16 mouse cellular contexts compared by ENCODE assay signal in genomic region chr6:16333638-16334037, GRCm38 (mm10).
DNase-seq lines count a peak whose midpoint lies in the region; ATAC-seq and TF ChIP-seq lines count a peak whose summit lies in the region.
"Had no signal": no experiment of that assay in that cellular context is flagged by ENCODE, and none has a peak within 500 bp of the region (broad histone marks: within the 10 kb centered on the region; RNA-seq: fewer than 3 reads in every experiment).

No protein-coding gene starts in this region.

- no peak overlapping the region for H3K9ac ChIP-seq in hindbrain, embryonic 12.5 days
- H3K9ac ChIP-seq in hindbrain, embryonic 11.5 days (ENCODE audit: low read depth, low read length), result no peak overlapping the region
- no peak overlapping the region for H3K9ac ChIP-seq in embryonic facial prominence, embryonic 11.5 days (replicated peaks; ENCODE audit: low read length)
- H3K9ac ChIP-seq in limb, embryonic 12.5 days (replicated peaks), result no peak overlapping the region
- H3K9ac ChIP-seq: kidney, embryonic 15.5 days; liver, postnatal 0 days had no signal

- WGBS in hindbrain, embryonic 12.5 days, result 40% methylated on average over 8 of the region's 8 CpGs
- 43% methylated on average over 8 of the region's 8 CpGs for WGBS in hindbrain, embryonic 11.5 days
- WGBS in embryonic facial prominence, embryonic 11.5 days, result 23% methylated on average over 8 of the region's 8 CpGs
- 8% methylated on average over 8 of the region's 8 CpGs for WGBS in limb, embryonic 12.5 days

- H3K4me3 ChIP-seq in hindbrain, embryonic 12.5 days, result no peak overlapping the region
- no peak overlapping the region for H3K4me3 ChIP-seq in hindbrain, embryonic 11.5 days (ENCODE audit: low read depth, low read length)
- H3K4me3 ChIP-seq in embryonic facial prominence, embryonic 11.5 days (ENCODE audit: low read depth, low read length), result no peak overlapping the region
- H3K4me3 ChIP-seq in limb, embryonic 12.5 days (replicated peaks), result no peak overlapping the region
- H3K4me3 ChIP-seq: kidney, embryonic 15.5 days; layer of hippocampus, adult 2 months had no signal

- H3K36me3 ChIP-seq in hindbrain, embryonic 12.5 days, result no peaks in the 10 kb centered on the region
- H3K36me3 ChIP-seq in hindbrain, embryonic 11.5 days (ENCODE audit: control insufficient read depth, insufficient read depth, low read length), result no peaks in the 10 kb centered on the region
- no peaks in the 10 kb centered on the region for H3K36me3 ChIP-seq in embryonic facial prominence, embryonic 11.5 days (replicated peaks; ENCODE audit: control insufficient read depth, insufficient read depth, low read depth, low read length)
- no peaks in the 10 kb centered on the region for H3K36me3 ChIP-seq in limb, embryonic 12.5 days
- H3K36me3 ChIP-seq: kidney, embryonic 15.5 days had no signal

- no peak for TF ChIP-seq POLR2A in brain, embryonic 14.5 days (IDR thresholded peaks at IDR 0.05; ENCODE audit: borderline replicate concordance, extremely low read depth, insufficient read depth, insufficient read length, poor library complexity, severe bottlenecking)

- TF ChIP-seq CTCF in brain, embryonic 14.5 days (IDR thresholded peaks at IDR 0.05; ENCODE audit: borderline replicate concordance, extremely low read depth, insufficient read depth, insufficient read length), result no peak

- H3K27ac ChIP-seq in hindbrain, embryonic 12.5 days, result no peak overlapping the region
- no peak overlapping the region for H3K27ac ChIP-seq in hindbrain, embryonic 11.5 days (ENCODE audit: low read depth, low read length)
- H3K27ac ChIP-seq in embryonic facial prominence, embryonic 11.5 days (replicated peaks; ENCODE audit: low read depth, low read length), result no peak overlapping the region
- H3K27ac ChIP-seq in limb, embryonic 12.5 days, result no peak overlapping the region
- H3K27ac ChIP-seq: kidney, embryonic 15.5 days; layer of hippocampus, adult 2 months had no signal

- no peak for DNase-seq in hindbrain, embryonic 11.5 days (ENCODE audit: low spot score)
- DNase-seq in brain, embryonic 14.5 days (ENCODE audit: low read depth), result peak; percentile 46
- DNase-seq in embryonic facial prominence, embryonic 11.5 days (ENCODE audit: low spot score), result peak; percentile 77
- no peak for DNase-seq in thymus, postnatal 36 days
- DNase-seq in gastrocnemius, adult 18-20 months (ENCODE audit: low spot score), result no peak
- DNase-seq in cerebellum, adult 9-11 months, result no peak
- DNase-seq: adrenal gland, postnatal 10 days; cerebellum, adult 2 months; left cerebral cortex, postnatal 4 days; liver, postnatal 0 days; lung, postnatal 14 days; thymus, adult 18-20 months had no signal

- H3K27me3 ChIP-seq in hindbrain, embryonic 12.5 days, result no peaks in the 10 kb centered on the region
- H3K27me3 ChIP-seq in hindbrain, embryonic 11.5 days (ENCODE audit: control insufficient read depth, insufficient read depth, low read length), result no peaks in the 10 kb centered on the region
- no peaks in the 10 kb centered on the region for H3K27me3 ChIP-seq in embryonic facial prominence, embryonic 11.5 days (ENCODE audit: control insufficient read depth, insufficient read depth, low read length)
- H3K27me3 ChIP-seq in limb, embryonic 12.5 days, result no peaks in the 10 kb centered on the region
- H3K27me3 ChIP-seq: kidney, embryonic 15.5 days had no signal

- H3K9me3 ChIP-seq in hindbrain, embryonic 12.5 days (replicated peaks), result no peaks in the 10 kb centered on the region
- H3K9me3 ChIP-seq in hindbrain, embryonic 11.5 days (ENCODE audit: control insufficient read depth, low read length), result no peaks in the 10 kb centered on the region
- H3K9me3 ChIP-seq in embryonic facial prominence, embryonic 11.5 days (replicated peaks; ENCODE audit: control insufficient read depth, low read length), result no peaks in the 10 kb centered on the region
- no peaks in the 10 kb centered on the region for H3K9me3 ChIP-seq in limb, embryonic 12.5 days
- H3K9me3 ChIP-seq: kidney, embryonic 15.5 days had no signal

- no peaks in the 10 kb centered on the region for H3K4me1 ChIP-seq in hindbrain, embryonic 12.5 days
- no peaks in the 10 kb centered on the region for H3K4me1 ChIP-seq in hindbrain, embryonic 11.5 days (replicated peaks; ENCODE audit: control insufficient read depth, insufficient read depth, low read length)
- no peaks in the 10 kb centered on the region for H3K4me1 ChIP-seq in embryonic facial prominence, embryonic 11.5 days (ENCODE audit: control insufficient read depth, insufficient read depth, low read length)
- H3K4me1 ChIP-seq in limb, embryonic 12.5 days (replicated peaks), result 0 out of 2 replicates have a peak, but pooled peaks cover 4% of the 10 kb centered on the region
- H3K4me1 ChIP-seq: kidney, embryonic 15.5 days had no signal

- H3K4me2 ChIP-seq in hindbrain, embryonic 12.5 days (replicated peaks), result 0 out of 2 replicates have a peak overlapping the region, but pooled peaks have one; percentile 15
- no peak overlapping the region for H3K4me2 ChIP-seq in hindbrain, embryonic 11.5 days (replicated peaks; ENCODE audit: low read depth, low read length)
- H3K4me2 ChIP-seq in embryonic facial prominence, embryonic 11.5 days (ENCODE audit: low read depth, low read length), result no peak overlapping the region
- H3K4me2 ChIP-seq in limb, embryonic 12.5 days, result peak overlapping the region; percentile 32
- H3K4me2 ChIP-seq: kidney, embryonic 15.5 days had no signal

- ATAC-seq in hindbrain, embryonic 12.5 days (ENCODE audit: low FRiP score), result no peak
- no peak for ATAC-seq in hindbrain, embryonic 11.5 days (ENCODE audit: low FRiP score)
- no peak for ATAC-seq in embryonic facial prominence, embryonic 11.5 days (replicated peaks; ENCODE audit: insufficient number of reproducible peaks, low FRiP score, low TSS enrichment, low read depth)
- ATAC-seq in limb, embryonic 12.5 days (ENCODE audit: insufficient number of reproducible peaks, insufficient read depth, low FRiP score, low TSS enrichment, low read depth), result no peak
- ATAC-seq: liver, postnatal 0 days had no signal

Comparison
In these comparisons a context has a peak if more than half of its experiments do, and no peak if none do; other contexts are left out.
1. H3K4me2 ChIP-seq: peak in hindbrain, embryonic 12.5 days (single experiment) and limb, embryonic 12.5 days (single experiment); none in hindbrain, embryonic 11.5 days (single experiment) and embryonic facial prominence, embryonic 11.5 days (single experiment).
2. DNase-seq: peak in brain, embryonic 14.5 days (single experiment) and embryonic facial prominence, embryonic 11.5 days (single experiment); none in hindbrain, embryonic 11.5 days (single experiment), thymus, postnatal 36 days (0 of 2), gastrocnemius, adult 18-20 months (single experiment) and cerebellum, adult 9-11 months (single experiment).